Mouse (Mus musculus) hindbrain, postnatal 0 days (tissue): ENCODE data around the gene H2afy. TPM values are rescaled to one million over a fixed set of nuclear protein-coding genes. Genes with fewer than 3 reads are reported as not detected.
A peak's percentile ranks its signal among the peaks of the same experiment; 100 is the strongest.

Source experiments
- ATAC-seq: fragments of 200-750 bp; cut with Nextera tagmentation; 2 replicates; pipeline ENCODE4 v1.8.0; 2017; ENCODE audit warnings: mild to moderate bottlenecking, moderate TSS enrichment, moderate library complexity
- DNase-seq: peaks from one replicate; pipeline ENCODE4 v3.0.0-alpha.2; 2015; ENCODE audit warnings: low spot score
- H3K27ac ChIP-seq: fragments of 300-500 bp; sonication (generic); 2 replicates; pipeline ENCODE4 v1.5.1; 2014; ENCODE audit warnings: mild to moderate bottlenecking
- H3K27me3 ChIP-seq: fragments of 300-500 bp; sonication (generic); 2 replicates; pipeline ENCODE4 v1.6.1; 2014; ENCODE audit warnings: low read length, mixed read lengths; ENCODE audit not compliant: insufficient read depth
- H3K36me3 ChIP-seq: fragments of 300-500 bp; sonication (generic); 2 replicates; pipeline ENCODE4 v1.6.1; 2014; ENCODE audit warnings: low read length, mixed read lengths; ENCODE audit not compliant: insufficient read depth
- H3K4me1 ChIP-seq: fragments of 300-500 bp; sonication (generic); 2 replicates; pipeline ENCODE4 v1.6.1; 2014; ENCODE audit warnings: antibody characterized with exemption, low read length, mixed read lengths; ENCODE audit not compliant: insufficient read depth
- H3K4me2 ChIP-seq: fragments of 300-500 bp; sonication (generic); 2 replicates; pipeline ENCODE4 v1.6.1; 2014; ENCODE audit warnings: low read depth, mild to moderate bottlenecking, low read length, moderate library complexity, mixed read lengths
- H3K4me3 ChIP-seq: fragments of 300-500 bp; sonication (generic); 2 replicates; pipeline ENCODE4 v1.5.1; 2014; ENCODE audit warnings: low read length
- H3K9ac ChIP-seq: fragments of 300-500 bp; sonication (generic); replicated peaks from 2 replicates; pipeline ENCODE4 v1.6.1; 2014; ENCODE audit warnings: mild to moderate bottlenecking, low read length, moderate library complexity, mixed read lengths
- H3K9me3 ChIP-seq: fragments of 300-500 bp; sonication (generic); 2 replicates; pipeline ENCODE4 v1.6.1; 2016; ENCODE audit warnings: low read length, mixed read lengths
- CTCF ChIP-seq: IDR thresholded peaks from 2 replicates; pipeline ENCODE4 v1.5.1; 2016; ENCODE audit warnings: antibody characterized with exemption, control low read depth, low read depth
- WGBS: fragments of 180-500 bp; shearing (Covaris S2); extraction: QIAGEN DNeasy Blood & Tissue Kit; methylation state at CpG from one replicate; pipeline ENCODE4 v1.1.7; 2014; 5-methylcytosine and 5-hydroxymethylcytosine counted together
- polyA plus RNA-seq: library from polyadenylated mRNA; unstranded; fragments of >200 nt; fragmentation: Nextera tagmentation; extraction: Ambion mirVana; gene quantifications from 2 replicates; pipeline ENCODE4 v1.2.1, GENCODE M21; 2015
- total RNA-seq: library from RNA; depleted of rRNA; stranded (reverse); fragments of >200 nt; gene quantifications from 2 replicates; pipeline ENCODE4 v1.2.3, GENCODE M21; 2014

The H2afy gene
- total and polyA plus RNA-seq, 2 experiments from 2014 or later = 175 to 181 TPM

GRCm38 (mm10) chr13:56172106-56172505, 35.9 kb upstream of the H2afy start:
- no peak for TF ChIP-seq CTCF
- 79% methylated on average over 7 of the region's 7 CpGs for WGBS
- H3K27me3 ChIP-seq = no peaks in the 10 kb centered on the region
- no peak overlapping the region for H3K4me2 ChIP-seq
- no peak overlapping the region for H3K27ac ChIP-seq
- DNase-seq (no peak), ATAC-seq (no peak)
- no peak overlapping the region for H3K9ac ChIP-seq
- H3K4me3 ChIP-seq = no peak overlapping the region
- H3K4me1 ChIP-seq = peaks cover 3% of the 10 kb centered on the region; the same call in 1 of the 2 replicates
- H3K36me3 ChIP-seq = no peaks in the 10 kb centered on the region
- H3K9me3 ChIP-seq = no peaks in the 10 kb centered on the region

DNA sequence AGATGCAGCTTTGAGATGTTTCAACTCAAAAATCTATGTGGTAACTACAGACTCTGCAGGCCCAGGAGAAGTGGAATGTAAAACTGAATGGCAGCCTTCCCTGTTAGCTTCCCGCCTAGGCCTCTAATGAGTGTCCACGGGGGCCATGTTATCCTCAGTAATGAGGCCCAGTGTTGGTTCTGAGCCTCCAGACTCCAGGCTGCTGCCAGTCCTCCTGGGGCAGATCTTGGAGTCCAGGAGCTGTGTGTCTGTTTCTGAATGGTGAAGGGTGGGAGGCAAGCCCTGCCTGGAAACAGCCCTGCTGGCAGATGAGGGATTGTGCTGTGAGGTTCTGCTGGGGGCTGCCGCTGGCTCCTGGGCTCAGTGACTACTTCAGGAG, 32.2 kb upstream of the H2afy start:
- Histone ChIP-seq H3K9ac (no peak overlapping the region), H3K27ac (no peak overlapping the region), H3K27me3 (no peaks in the 10 kb centered on the region), H3K36me3 (no peaks in the 10 kb centered on the region), H3K4me3 (no peak overlapping the region), H3K4me2 (no peak overlapping the region), H3K9me3 (no peaks in the 10 kb centered on the region), H3K4me1 (peaks cover 3% of the 10 kb centered on the region; the same call in 1 of the 2 replicates)
- 43% methylated on average over 3 of the region's 3 CpGs for WGBS
- TF ChIP-seq CTCF = no peak
- DNase-seq (no peak), ATAC-seq (0 out of 2 replicates have a peak, but pooled peaks have one; percentile 5)

DNA sequence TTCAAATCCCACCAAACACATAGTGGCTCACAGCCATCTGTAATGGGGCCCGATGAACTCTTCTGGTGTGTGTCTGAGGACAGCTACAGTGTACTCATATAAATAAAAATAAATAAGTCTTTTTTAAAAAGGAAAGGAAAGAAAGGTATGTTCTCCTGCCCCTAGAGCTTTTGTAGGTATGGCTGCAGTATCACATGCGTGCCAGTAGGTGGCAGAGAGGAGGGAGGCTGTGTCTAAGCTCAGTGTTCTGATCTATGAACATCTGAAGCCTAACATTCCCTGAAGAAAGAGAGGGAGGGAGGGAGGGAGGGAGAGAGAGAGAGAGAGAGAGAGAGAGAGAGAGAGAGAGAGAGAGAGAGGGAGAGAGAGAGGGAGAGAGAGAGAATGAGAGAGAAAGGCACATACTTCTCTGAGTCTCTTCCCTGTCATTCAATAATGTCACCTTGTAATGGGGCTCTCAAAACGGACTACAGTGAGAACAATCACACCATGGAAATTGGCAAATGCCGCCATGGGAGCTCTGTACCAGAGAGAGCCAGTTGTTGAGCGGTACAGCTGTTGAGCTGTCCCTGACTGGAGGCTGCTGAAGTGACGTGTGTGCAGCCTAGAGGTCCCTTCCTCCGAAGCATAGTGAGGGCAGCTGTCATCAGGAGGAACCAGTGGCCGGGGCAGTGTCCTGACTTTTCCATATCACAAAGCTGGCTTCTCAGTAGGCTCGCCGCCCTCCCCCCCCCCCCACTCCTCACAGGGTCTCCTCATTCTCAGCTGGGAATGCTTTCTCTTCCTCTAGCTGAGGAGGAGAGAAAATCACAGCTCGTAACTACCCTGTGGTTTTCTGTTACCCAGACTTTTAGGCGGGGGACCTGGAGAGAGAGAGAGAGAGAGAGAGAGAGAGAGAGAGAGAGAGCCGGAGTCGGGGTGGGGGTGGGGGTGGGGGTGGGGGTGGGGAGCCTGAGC, 31.6 kb upstream of the H2afy start:
- DNase-seq (peak; percentile 44), ATAC-seq (peak; percentile 66)
- Histone ChIP-seq H3K9me3 (no peaks in the 10 kb centered on the region), H3K4me1 (peaks cover 3% of the 10 kb centered on the region; the same call in 1 of the 2 replicates), H3K4me2 (no peak overlapping the region), H3K9ac (no peak overlapping the region), H3K27ac (no peak overlapping the region; the same call in 1 of the 2 replicates), H3K27me3 (no peaks in the 10 kb centered on the region), H3K36me3 (no peaks in the 10 kb centered on the region), H3K4me3 (no peak overlapping the region)
- WGBS = 24% methylated on average over 14 of the region's 14 CpGs
- peak; percentile 76 for TF ChIP-seq CTCF

DNA sequence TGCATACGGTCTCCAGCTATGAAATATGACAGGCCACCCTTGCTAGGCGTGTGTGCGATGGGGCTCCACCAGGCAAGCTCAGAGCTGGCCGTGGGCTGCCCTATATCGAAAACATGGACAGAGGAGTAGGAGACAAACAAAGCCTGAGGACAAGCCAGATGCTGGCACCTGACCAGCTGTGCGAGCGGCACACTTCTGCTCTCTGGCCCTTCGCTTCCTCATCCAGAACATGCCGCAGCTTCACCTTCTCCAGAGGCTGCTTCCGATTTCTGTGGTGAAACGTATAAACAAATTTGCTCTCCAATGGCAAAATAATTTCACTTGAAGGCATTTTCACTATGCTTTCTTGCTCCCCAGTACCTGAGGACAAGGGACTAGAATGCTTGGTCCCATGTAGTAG, 29.4 kb upstream of the H2afy start:
- Histone ChIP-seq H3K9ac (no peak overlapping the region), H3K27me3 (no peaks in the 10 kb centered on the region), H3K27ac (no peak overlapping the region), H3K4me3 (no peak overlapping the region), H3K36me3 (no peaks in the 10 kb centered on the region), H3K4me2 (no peak overlapping the region), H3K9me3 (no peaks in the 10 kb centered on the region), H3K4me1 (peaks cover 3% of the 10 kb centered on the region; the same call in 1 of the 2 replicates)
- DNase-seq = no peak
- TF ChIP-seq CTCF = no peak
- ATAC-seq = no peak
- WGBS = 87% methylated on average over 11 of the region's 11 CpGs

- no peak for ATAC-seq
- H3K4me3 ChIP-seq = no peak overlapping the region
- 80% methylated on average over 3 of the region's 3 CpGs for WGBS
- no peaks in the 10 kb centered on the region for H3K36me3 ChIP-seq
- H3K4me1 ChIP-seq = peaks cover 3% of the 10 kb centered on the region; the same call in 1 of the 2 replicates
- H3K9me3 ChIP-seq = no peaks in the 10 kb centered on the region
- H3K27me3 ChIP-seq = no peaks in the 10 kb centered on the region
- DNase-seq = no peak
- H3K4me2 ChIP-seq = no peak overlapping the region
- H3K27ac ChIP-seq = no peak overlapping the region
- no peak for TF ChIP-seq CTCF
- H3K9ac ChIP-seq = no peak overlapping the region
These were observed 28.2 kb upstream of the H2afy start for GRCm38 (mm10) chr13:56164372-56164771.

- WGBS = 47% methylated on average over 6 of the region's 6 CpGs
- DNase-seq = peak; percentile 36
These were observed 27.6 kb upstream of the H2afy start for GRCm38 (mm10) chr13:56163751-56164150.

GRCm38 (mm10) chr13:56162859-56163258, 26.7 kb upstream of the H2afy start:
- DNase-seq (no peak), ATAC-seq (no peak)
- Histone ChIP-seq H3K4me1 (peaks cover 1% of the 10 kb centered on the region; the same call in 1 of the 2 replicates), H3K27ac (no peak overlapping the region), H3K4me2 (no peak overlapping the region), H3K9ac (no peak overlapping the region), H3K36me3 (no peaks in the 10 kb centered on the region), H3K4me3 (no peak overlapping the region), H3K27me3 (no peaks in the 10 kb centered on the region), H3K9me3 (no peaks in the 10 kb centered on the region)
- TF ChIP-seq CTCF = no peak
- WGBS = 84% methylated on average over 6 of the region's 6 CpGs

More at GRCm38 (mm10) chr13:56163751-56164150, 27.6 kb upstream of the H2afy start:
- no peak overlapping the region for H3K27ac ChIP-seq
- no peak for ATAC-seq
- no peaks in the 10 kb centered on the region for H3K27me3 ChIP-seq
- no peak overlapping the region for H3K9ac ChIP-seq
- TF ChIP-seq CTCF = no peak
- no peak overlapping the region for H3K4me3 ChIP-seq
- no peaks in the 10 kb centered on the region for H3K9me3 ChIP-seq
- no peaks in the 10 kb centered on the region for H3K36me3 ChIP-seq
- H3K4me2 ChIP-seq = no peak overlapping the region
- H3K4me1 ChIP-seq = peaks cover 3% of the 10 kb centered on the region; the same call in 1 of the 2 replicates
